Mouse (Mus musculus): Measurements from ENCODE around the gene Lancl3. TPM values are rescaled to one million over a fixed set of nuclear protein-coding genes. Genes with fewer than 3 reads are reported as not detected.
A peak's percentile ranks its signal among the peaks of the same experiment; 100 is the strongest.

The Lancl3 gene
- 1 to 10 TPM; 2.4 TPM for total RNA-seq (2021)
- polyA plus RNA-seq (2012; rRNA removed) = 1.9 and 2.1 TPM in 2 replicates
- long read RNA-seq, partial matches to known transcripts = 1 of 1 reads
- long read RNA-seq, other reads (novel, unspliced or antisense) = 0 of 1 reads

DNA sequence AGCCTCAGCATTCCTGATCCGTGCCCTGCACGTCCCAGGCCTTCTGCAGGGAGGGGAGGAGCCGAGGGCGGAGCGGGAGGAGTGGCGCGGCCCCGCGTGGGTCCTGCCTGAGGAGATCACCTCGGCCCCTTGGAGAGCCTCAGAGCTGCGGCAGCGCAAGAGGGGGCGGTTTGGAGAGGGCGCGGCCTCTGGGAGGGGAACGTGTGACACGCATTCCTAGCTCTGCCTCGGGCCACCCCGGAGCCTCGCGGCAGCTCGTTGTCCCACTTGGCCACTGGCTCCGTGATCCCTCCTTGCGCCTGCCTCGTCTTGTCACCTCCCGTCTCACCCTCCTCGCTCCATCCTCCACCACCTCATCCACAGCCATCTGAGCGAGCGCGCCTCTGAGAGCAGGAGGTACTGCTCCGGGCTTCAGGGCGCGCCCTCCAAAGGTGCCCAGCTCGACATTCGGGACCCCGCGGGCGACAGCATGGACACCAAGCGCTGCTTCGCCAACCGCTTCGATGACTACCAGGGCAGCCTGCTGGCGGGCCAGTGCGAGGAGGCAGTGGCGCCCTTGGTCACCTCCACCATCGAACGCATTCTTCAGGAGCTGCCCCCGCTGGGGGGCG lies at the start of gene Lancl3:
Lancl3 (plus strand) TSS at position 142 of the 611 bp plus-strand sequence.
- peak; percentile 65 for DNase-seq

DNA sequence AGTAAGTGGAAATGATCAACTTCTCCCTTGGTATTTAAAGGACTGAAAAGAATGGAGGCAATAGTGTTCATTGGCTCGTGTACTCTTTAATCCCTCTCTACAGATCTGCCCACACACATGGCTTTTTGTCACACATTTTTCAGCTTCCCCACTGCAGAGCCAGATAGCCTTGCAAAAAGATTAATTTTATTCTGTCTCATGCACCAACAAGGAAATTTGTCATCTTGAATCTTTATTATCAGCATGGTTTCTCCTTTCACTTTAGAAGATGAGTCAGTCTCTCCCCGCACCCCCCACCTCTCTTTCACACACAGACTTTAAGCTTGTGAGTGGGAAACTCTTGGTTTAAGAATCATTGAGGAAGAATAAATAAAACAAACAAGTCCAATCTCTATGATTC lies 20.7 kb upstream of the Lancl3 start:
- no peak for DNase-seq

DNA sequence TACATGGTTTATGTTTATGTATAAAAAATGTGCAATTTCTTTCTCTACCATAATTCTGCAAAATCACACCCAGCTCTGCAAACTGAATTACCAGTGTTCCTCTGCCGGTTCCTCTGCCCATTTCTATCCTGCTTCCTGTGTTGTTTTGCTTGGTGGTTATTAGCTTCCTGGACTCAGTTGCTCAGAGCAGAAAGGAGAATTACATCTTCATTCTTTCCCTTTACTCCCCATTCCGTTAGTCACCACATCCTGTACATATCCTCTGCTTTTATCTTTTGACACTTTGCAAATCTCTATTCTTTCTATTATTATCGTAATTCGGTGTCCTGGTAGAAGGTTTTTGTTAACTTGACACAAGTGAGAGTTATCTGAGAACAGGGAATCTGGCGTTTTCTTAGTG lies 18.1 kb upstream of the Lancl3 start:
- no peak for DNase-seq

DNA sequence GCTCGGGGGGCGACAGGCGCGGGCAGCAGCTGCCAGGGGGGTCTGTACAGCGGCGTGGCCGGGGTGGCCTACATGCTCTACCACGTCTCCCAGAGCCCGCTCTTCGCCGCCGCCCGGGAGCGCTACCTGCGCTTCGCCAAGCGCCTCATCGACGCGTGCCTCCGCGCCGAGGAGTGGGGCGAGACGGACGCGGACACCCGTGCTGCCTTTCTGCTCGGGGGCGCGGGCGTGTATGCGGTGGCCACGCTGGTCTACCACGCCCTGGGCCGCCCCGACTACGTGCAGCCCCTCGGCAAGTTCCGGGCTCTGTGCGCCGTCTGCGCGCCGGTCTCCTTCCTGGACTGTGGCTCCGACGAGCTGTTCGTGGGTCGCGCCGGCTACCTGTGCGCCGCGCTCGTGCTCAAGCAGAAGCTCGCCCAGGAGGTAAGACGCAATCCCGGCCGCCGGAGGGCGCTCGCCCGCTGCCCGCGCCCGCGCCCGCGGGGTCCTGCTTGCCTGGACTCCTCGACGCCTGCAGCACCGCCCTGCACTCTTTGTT lies 747 bp downstream of the Lancl3 start:
- DNase-seq = peak; percentile 39

DNA sequence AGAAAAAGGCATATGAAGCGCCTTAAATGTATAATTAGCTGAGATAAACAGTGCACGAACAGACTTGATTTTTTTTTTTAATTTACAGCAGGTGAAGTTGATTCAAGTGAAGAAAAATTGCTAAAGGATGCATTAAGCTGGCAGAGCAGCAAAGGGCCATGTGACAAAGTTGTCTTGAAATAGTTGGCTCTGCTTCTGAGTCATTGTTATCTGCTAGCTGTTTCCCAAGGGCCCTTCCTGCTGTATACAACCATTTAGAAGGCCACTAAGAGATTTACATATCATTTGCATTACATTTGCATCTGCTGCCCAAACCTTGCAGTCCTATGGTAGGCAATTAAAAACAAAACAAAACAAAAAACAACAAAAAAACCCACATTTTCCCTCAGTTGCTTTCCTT lies 2.3 kb downstream of the Lancl3 start:
- DNase-seq = peak; percentile 5

DNA sequence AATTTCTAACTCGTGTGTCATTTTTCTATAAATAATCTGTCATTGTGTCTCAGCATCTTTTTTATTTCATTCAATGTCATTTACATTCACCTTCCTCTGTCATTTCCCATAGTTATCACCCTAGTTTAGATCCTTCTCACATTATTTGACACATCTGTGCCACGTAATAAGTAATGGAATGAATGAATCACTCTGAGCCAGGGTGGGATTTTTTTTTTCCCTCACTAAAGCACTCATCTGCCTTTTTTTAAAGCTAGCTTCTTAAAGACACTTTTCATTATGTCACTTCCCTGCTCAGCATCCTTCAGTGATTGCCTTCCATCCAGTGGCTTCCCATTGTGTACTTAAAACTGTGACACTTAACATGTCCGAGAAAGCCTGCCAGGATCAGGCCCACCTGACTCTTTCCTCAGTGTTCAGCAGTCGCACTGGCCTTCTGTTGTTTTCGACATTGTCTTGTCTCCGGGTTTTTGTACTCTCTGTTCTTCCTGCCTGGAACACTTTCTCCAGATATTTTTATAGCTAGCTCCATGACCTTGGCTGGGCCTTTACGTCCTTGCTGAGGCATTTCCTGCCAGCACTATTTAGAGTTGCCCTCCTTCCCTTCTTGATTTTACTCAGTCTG lies 3.2 kb downstream of the Lancl3 start:
- peak; percentile 28 for DNase-seq

DNA sequence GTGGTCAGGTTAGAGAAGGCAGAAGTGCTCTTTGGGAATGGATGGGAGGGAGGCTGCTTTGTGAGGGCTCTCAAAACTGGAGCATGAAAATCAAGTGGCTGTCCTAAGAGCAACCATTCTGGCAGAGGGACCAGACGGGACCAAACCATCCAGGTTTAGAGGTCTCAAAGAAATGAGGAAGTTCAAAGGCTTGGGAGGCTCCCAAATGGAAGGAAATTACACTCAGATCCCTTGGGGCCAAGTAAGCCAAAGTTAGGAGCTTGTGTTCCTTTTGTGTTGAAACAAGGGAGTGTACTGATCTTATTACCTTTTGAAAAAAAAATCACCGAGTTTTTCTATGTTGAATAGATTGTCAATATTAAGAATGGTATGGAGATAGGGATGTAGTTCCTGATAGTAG lies 5.4 kb downstream of the Lancl3 start:
- no peak for DNase-seq

DNA sequence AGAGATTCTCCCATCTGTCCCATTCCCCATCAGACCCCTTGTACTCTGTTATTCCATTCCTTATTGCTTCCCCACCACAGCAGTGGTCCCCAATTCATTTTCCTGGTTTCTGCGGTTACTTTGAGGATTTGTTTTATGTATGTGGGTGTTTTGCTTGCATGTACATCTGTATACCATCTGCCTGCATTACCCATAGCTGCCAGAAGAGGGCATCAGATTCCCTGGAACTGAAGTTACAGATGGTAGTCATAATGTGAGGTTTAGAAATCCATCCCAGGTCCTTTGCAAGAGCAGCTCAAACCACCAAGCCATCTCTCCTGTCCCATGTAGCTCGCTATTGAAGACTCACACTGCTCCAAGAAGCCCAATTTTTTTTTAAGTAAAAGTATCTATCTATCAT lies 16.5 kb downstream of the Lancl3 start:
- DNase-seq = no peak

DNA sequence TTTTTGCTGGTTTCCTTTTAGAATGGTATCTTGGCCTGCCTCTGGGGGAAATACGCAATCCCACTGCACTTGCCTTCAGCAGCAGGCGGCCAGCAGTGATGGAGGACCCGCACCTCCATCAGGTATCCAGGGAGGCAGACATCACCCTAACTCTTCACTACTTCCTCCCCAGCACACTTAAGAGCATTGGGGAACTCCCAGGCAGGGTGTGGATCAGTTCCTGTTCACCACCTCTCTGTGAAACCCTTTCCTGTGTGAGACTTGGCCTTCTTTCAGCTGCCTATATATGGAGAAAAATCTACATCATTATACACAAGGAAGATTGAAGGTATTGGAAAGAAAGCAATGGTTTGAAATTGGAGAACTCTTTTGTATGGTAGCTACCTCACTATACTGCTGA lies 19.9 kb downstream of the Lancl3 start:
- DNase-seq = no peak

DNA sequence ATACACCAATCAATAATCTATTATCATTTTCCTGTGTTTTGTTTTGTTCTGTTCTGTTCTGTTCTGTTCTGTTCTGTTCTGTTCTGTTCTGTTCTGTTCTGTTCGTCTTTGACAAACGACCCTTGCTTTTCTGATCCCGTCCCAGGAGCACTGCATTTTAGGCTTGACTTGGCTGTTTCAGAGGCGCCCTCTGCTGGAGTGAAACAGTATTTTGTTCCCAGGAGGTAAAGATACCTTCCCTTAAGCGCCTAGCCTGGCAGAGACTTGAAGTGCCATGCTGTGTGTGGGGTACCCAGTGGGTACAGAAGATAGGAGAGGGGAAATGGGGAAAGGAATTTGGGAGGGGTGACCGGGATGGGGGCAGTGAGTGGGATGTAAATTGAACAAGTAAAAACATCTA lies 21.5 kb downstream of the Lancl3 start:
- peak; percentile 12 for DNase-seq

DNA sequence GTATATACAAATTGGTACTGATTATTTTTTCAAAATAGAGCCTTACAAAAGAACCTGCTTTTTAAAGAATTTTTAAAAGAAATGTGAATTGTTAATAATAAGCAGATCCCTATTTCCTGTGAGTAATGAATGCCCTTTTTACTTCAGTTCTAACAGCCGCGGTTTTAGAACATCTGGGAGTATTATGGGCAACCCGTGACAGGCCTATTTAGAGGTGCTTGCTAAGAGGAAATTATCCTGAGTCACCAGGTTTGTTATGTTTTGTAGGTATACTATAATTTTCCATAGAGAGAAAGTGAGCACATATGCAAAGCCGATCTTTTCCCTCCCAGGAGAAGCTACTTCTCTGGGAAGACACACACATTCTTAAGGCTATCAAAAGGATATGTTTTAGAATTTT lies 22.0 kb downstream of the Lancl3 start:
- no peak for DNase-seq

DNA sequence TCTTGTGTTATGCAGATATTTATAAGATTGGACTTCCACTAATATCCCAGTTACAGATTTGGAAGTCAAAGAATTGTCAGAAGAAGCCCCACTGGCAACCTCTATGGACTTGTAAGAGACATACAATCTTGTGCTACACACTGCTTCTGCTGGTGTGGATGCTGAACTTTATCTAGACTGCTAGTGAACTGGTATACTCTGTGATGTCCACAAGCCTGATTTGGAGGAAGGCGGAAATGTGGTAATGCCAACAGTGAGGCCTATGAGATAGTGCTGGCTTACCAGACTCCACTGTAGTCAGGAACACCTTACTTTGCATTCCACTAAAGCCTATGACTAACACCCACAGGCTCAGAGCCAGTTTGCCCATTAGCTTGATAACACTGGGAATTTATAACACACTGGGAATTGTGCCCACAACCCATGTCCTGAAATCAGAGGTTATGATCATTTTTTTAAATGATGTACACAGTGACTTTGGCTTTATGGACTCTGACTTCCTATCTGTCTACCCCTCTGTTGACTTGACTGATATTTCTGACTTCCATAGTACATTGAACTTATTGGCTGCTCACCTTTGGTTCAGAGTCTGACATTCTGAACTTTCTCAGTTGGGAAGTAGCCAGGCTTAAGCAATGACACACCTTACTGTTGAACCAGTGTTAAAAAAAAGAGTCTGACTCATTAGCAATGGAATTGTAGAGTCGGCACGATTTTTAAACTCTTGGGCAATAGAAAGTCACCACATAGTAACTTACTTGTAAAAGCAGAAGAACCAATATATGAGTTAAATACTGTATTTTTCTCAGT lies 22.9 kb downstream of the Lancl3 start:
- peak; percentile 46 for DNase-seq

DNA sequence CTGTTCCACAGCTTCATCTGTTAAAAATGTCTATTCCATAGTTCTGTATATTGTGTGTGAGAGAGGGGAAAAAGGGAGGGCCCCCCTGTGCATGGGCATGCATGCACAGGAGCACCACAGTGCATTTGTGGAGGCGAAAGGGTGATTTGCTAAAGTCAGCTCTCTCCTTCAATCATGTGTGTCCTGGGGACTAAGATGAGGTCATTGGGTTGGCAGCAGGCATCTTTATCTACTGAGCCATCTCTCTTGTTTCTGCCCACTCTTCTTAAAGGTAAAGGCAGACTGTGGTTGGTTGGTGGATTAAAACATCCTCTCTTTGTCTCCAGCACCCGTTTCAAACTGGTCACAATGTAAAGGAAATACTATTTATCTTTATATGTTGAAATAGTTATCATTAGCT lies 27.4 kb downstream of the Lancl3 start:
- no peak for DNase-seq

DNA sequence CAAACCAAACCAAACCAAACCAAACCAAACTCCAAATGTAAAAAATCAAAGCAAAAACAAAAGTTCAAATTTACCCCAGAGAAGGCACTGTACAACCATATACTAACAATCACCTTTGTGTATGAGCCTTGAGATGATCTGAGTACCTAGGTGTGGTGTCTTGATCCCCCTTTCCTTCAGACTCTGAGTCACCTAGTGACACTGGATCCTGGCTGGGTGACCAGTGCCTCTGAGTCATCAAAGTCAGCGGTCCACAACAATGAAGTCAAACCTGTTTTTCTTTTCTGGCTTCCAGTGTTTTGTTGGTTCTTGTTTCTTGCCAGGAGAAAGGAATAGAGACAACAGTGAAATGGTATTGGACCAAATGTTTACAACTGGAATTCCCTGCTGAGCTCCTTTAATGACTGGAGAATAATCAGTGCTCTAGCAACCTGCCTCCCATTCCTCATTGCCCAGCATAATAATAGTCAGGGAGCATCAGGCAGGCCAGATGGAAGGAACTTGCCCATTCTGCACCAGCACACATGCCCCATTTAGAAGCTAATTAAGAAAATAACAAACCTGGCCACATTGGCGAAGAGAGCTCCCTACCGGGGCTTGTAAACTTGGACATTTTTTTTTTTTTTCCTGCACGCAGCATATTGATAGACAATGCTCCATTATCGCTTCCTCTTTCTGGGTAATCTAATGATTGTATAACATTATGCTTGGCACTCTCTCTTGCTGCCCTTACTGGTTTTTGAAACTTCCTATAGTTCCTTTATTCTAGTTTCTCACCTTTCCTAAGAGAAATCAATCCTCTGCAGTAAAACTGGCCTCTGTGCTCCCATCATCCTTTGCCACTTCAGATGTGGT lies 41.3 kb downstream of the Lancl3 start:
- peak; percentile 10 for DNase-seq

DNA sequence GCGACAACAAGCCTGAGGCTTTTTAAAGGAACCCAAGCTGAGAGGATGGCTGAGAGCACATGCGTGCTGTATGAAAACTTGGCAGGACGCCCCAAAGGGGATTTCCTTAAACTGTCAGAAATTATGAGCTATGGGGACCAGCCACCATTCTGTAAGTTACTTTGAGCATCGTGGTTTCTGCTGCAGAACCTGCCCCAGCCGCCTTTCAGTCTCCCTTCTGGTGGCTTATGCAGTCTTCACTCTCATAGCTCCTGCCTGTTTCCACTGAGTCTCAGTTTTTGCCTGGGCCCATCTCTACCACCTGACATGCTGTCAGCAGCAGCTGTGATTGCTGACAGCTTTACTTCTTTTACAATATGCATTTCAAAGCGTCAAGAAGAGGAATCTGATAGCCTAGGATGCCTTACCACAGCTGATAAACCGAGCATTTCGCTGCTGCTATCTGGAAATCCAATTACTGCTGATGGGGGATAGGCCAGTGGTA lies 43.7 kb downstream of the Lancl3 start:
- DNase-seq = peak; percentile 4

DNA sequence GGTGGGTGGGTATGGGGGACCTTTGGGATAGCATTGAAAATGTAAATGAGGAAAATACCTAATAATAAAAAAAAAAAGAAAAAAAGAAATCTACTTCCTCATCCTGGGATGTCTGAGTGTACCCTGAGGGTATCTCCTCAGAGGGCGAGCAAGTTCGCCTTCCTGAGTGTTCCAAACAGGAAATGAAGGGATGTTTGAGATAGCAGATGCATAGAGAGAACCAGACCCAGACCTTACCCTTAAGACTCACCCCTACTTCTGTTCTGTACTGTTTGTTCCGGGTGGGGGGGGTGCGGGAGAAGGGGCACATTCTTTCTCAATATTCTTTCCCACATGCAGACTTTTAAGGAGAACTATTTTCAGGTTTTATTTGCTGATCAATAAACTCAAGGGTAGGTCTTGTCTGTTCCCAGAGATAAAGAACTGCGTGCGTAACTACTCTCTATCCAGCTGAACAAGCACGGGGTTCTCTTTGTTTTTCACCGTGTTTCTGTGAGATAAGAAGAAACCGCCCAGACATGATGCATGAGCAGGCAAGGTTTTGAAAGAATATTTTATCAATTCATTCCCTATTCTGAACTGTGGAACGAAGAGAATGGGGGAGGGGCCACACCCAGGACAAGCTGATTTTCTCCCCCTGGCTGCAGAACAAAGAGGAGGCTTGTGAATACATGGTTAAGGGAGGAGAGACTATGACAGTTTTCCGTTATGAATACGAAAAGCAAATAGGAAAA lies 45.1 kb downstream of the Lancl3 start:
- no peak for DNase-seq

DNA sequence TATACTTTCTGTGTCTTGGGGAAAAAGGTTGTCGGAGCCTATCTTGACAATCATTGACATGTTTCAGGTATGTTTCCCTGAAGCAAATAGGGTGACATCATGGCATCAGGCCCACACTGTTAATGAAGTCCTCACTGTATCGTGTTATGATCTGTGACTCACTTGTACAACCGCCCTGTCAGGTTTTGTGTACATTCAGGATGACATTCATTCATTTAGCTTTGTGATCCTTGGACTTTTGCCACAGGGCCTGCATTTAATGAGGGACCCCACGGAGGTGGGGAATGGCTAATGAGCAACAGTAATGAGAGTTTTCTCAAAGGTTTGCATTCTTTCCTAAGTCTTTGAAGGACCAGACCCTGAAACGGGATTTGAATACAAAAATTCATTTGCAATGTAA lies 49.2 kb downstream of the Lancl3 start:
- DNase-seq = no peak

DNA sequence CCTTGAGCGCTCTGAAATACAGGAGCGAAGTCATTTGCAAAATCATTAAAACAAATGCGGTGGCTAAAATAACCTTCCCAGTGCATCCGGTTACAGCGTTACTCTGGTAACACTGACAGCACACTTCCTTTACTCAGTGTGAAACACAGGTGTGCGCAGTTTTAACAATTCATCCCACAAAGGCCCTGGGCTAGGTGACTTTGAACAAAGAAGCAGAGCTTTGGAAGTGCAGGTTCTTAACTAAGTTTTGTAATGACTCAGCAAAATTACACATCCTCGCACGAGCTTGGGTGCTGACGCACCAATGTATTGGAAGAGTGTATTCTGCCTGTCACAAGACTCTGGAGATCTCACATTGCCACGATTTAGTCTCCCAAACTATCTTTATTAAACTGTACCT lies 54.3 kb downstream of the Lancl3 start:
- no peak for DNase-seq

DNA sequence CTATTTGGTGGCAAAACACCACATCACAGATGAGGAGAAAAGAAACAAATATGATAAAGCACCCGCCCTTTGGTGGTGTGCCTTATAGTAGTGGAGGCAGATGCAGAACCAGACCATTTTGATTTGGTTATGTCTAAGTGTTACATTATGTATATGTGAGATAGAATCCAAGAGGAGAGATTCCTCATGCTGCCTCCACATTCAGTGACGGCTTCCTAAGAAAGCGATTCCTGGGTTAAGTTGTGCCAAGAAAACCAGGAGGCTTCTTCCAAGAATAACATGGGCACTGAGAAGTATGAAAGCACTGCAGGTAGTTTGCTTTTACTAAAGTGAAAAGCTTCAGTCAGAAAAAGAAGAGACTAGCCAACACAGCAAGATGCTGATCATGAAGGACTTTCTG lies 55.2 kb downstream of the Lancl3 start:
- no peak for DNase-seq

DNA sequence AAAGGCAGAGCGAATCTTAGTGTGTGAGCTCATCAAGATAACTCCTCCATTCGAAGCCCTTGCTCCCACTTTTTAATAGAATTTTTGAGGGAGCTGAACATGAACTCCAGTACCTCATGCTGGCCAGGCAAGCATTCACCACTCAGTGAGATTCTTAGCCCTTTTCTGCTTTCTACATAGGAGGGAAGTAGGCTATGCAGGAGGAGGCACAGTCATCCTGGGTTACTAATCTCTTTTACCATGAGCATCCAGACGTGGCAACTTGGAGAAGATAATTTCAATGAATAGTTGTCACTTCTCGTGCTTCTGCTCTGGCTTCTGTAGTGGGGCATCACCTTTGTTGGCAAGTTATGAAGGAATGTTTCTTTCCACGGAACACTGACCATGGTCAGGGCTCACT lies 57.1 kb downstream of the Lancl3 start, which contains the start of gene Gm14862:
Gm14862 (minus strand) TSS at position 134 of the 400 bp plus-strand sequence.
- no peak for DNase-seq

DNA sequence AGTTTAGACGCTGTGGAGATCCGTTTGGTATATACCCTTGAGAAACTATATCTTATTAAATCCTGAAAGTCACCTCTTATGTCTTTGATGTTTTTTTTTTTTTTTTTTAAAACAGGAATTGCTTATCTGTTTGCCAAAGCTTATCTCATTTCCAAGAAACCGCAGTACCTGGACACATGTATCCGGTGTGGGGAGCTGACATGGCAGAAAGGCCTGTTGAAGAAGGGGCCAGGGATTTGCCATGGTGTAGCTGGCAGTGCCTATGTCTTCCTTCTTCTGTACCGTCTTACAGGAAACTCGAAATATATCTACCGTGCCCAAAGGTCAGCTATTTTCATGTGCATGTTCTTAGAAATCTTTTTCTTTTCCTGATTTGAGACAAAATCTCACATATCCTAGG lies 58.1 kb downstream of the Lancl3 start:
- no peak for DNase-seq

Data from adrenal gland, adult 2 months (tissue).